Mouse (Mus musculus) spleen, adult 12 weeks (tissue): ENCODE data around the gene Ralgps2.

Experiments used
- DNase-seq: peaks from one replicate; pipeline ENCODE4 v3.0.0; 2022; ENCODE audit warnings: low spot score

Gene Ralgps2

DNA sequence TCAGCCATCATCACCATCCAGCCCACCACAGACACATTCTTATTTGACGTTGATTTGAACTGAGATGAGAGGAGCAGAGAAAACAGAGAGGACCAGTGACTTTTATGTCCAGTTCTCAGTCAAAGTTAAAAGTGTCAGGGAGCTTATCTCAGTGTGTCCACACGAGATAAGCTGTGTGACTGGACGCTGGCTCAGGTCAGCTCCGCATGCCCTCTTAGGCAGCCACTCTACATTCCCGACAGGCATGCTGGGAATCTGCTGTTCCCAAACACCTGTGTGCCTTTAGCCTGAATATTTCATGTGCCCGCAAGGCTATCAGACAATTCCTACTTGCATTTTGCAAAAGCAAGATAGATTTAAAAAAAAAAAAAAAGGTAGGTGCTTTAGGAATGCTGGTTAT lies 125.9 kb downstream of the Ralgps2 start:
- DNase-seq, result no peak

DNA sequence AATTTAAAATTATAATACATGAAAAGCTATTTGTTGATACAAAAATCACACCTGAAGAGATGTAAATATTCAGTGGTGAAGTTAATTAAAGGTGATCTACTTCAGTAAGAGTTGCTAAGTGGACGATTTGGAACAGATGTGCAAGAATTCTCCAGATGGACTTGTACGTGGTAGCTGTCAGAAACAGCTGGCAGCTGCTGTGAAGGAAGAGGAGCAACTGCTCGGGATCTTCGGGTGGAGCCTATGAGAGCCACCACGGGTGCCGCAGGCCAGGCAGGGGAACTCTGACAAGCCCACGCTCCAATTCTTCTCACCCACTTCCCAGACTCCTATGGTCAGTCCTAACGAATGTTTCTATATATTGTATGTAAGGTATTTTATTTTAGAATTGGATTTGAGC lies 126.7 kb downstream of the Ralgps2 start:
- DNase-seq, result no peak

DNA sequence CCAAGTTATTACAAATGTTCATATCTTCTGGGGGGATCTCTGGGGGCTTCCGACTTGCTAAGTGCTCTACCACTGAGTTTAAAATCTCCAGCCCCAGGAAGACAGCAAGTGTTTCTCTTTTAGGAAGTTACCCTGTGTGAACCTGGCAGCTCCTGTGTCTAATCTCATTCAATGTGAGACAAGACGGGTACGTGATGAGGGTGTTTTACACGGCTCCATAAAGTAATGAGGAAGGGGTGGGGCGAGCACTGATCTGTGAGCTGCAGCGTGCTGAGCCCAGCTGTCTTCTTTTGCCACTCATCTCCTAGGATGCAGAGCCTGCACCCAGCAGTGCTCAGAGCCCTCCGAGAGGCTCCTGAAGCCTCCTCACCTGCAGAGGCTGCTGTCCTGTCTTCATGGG lies 127.5 kb downstream of the Ralgps2 start:
- no peak for DNase-seq

DNA sequence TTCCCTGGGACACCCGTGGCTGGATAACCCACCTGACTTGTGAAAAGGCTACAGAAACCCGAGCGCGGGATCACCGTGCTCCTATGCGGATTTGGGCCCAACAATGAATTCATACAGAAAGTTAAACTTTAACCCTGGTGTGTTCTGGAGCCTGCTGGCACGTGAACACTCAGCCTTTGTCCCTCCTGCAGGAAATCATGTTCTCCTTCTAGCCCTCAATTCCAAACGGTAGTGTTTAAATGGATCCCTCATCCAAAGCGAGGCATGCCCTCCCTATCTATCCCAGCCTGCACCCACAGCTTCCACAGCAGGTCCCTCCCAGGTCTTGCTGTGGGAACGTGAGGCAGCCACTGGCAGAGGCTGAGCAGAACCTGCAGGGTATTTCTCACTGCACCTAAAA lies 131.1 kb downstream of the Ralgps2 start:
- no peak for DNase-seq

DNA sequence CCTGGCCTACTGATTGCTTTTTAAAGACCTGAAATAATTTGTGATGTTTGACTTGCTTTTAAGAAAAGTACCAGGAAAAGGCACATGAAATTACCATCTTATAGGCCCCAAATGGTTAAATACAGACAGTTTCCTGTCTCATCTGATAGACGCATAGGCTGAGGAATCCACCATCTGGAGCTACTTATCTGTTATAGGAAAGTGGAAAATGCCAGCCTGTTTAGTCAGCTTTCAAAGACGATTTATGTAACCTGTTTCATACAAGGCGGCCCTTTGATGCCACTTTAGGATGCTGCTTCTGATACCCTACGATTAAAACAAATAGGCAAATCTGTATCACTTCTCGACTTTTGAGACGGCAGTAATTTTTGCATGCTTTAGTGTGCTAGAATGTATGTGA lies 138.2 kb downstream of the Ralgps2 start:
- no peak for DNase-seq

DNA sequence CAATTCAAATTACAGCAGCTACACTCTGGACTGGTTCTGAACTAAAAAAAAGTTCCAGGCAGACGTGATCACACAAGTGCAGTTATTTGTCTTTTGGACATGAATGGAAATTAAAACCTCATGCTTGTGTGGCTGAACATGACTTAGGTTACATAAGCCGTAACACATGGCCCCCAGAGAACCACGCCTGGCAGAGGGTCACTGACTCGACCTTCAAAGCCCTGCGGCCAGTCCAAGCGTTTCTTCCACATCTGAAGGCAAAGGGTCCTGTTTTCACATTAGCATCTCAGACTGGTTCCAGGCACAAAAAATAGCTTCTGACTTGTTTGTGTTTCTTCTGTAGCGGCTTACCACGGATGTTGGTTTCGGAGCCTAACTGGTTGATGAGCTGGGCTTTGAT lies 143.2 kb downstream of the Ralgps2 start:
- DNase-seq, result no peak

DNA sequence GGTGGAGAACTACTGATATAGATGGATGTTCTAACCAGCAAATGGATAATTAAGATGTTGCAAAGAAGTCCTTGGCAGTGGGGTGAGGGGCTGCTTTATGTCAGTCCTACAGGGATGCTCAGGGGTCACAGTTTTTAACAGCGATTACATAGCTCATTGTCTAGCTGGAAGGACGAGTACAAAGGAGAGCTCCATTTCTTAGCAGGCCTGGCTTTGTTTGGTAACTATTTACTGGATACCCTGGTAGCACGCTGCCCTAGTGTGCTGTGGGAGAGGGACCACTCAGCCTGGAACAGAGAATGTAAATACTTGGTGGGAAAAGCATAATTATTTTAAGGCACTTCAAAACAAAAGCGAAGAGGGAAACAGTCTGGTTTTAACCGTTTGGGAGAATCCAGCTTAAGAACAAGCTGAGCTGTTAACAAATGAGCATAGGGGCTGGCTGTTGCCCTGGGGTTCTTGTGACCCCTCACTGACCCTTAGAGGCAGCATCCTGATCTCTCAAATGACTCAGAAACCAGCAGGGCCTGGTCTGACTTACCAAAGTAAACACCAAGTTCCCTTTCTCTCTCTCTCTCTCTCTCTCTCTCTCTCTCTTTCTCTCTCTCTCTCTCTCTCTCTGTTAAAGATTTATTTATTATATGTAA lies 149.5 kb downstream of the Ralgps2 start:
- DNase-seq, result no peak

DNA sequence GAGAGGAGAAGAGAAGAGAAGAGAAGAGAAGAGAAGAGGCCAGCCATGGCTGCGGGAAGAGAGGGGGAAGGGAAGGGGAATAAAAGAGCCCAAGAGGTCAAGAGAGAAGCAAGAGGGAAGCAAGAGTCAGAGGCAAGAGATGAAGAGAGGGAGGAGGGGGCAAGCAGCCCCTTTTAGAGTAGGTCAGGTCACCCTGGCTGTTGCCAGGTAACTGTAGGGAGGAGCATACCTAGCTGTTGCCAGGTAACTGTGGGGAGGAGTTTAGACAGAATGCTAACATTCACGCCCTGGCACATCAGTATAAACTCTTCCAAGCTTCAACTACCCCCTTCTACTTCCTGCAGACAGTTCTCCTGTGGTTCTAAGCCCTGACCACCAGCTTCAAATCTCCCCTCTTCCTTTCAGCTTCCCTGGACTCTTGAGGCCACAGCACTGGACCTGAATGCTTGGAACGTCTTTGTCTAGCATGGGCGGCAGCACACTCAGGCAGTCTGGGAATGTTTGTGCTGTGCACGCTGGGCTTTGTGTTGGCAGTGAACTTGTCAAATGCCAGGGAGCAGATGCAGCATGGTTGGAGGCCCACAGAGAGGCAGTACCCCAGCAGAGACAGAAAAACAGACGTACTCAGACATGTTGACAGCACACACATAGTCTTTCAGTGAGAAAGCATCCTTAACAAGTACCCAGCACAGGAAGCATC lies 152.1 kb downstream of the Ralgps2 start:
- no peak for DNase-seq

DNA sequence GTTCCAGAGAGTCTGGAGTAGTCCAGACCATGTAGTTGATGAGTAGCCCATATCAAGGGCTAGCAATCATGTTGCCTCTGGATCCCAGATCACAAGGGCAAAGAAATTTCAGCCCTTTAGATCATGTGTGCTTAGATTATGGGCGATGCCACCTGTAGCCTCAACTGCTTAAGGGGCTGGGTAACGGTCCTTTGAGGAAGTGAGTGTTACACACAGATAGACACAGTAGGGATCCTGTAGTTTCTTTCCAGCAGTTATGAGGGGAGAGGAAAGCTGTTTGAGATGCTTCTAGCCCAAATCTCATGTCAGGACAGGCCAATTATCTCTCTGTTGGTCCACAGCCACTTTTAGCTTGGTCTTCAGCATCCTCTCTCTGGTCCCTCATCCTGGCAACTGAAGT lies 153.4 kb downstream of the Ralgps2 start:
- no peak for DNase-seq

DNA sequence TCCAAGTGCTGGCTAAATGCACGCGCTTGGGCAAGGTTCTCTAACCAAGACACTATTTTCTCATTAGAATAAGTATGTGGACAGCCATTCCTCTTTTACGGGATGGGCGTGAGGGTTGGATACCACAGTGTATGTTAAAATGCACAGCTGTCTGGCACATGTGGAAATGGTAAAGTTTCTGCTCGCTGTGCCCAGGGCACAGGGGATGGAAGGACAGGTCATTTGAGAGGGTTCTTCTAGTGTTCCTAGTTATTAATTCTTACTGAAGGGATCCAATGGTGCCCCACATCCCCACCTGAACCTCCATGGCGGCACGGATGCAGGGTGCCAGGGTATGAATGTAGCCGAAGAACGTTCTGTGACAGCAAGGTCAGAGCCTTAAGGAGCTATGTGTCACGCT lies 154.5 kb downstream of the Ralgps2 start:
- no peak for DNase-seq

DNA sequence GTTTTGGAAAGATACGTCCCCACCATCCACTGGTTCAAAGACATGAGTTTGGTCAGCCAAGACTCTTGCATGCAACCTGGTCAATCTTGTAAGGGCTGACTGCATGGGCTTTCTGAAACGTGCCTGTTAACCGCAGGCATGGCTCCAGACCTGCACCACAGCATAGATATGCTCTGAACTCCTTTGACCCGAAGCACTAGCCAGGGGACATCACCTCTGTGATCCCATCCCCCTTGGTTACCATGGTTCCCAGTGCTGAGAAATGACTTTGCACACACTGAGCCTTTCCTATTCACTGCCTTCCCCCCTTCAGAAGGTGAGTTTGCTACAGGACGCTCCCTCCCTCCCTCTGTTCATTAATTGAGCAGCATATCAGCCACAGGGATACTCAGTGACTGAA lies 155.3 kb downstream of the Ralgps2 start:
- no peak for DNase-seq

DNA sequence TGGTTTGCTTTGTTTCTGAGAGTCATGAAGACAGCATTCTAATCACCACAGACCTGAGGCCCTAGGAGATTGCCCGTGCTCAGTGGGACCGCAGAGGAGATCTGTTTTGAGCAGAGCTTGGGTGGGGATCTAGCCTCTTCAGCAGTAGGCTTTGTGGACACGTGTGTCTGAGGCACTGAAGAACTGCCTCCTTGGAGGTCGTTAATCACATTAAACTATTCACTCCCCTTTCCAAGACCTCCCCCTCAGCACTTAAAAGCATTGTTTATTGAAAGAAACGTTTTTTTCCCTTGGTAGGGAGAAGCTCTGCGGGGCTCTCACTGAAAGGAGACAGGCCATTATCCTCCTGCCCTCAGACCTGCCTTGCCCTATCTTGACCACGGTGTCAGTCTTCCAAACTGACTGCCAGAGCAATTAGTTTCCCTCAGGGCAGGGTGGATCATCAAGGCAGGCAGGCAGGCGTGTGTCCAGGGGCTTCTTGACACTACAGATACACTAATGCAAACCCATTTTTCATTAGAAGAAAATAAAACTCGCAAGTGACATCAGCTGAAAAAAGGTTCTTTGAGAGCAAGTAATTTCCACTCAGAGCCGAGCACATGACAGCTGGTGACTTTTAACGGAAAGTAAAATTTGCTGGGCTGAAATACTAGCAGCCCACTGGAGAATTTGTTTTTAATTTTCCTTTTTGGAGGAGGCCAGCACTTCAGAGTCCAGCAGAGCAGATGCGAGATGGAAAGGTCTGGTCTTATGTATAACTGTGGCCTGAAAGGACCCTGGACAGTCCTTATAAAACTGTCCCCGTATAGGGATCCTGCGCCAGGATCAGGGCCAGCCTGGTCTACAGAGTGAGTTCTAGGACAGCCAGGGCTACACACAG lies 157.2 kb downstream of the Ralgps2 start:
- no peak for DNase-seq

DNA sequence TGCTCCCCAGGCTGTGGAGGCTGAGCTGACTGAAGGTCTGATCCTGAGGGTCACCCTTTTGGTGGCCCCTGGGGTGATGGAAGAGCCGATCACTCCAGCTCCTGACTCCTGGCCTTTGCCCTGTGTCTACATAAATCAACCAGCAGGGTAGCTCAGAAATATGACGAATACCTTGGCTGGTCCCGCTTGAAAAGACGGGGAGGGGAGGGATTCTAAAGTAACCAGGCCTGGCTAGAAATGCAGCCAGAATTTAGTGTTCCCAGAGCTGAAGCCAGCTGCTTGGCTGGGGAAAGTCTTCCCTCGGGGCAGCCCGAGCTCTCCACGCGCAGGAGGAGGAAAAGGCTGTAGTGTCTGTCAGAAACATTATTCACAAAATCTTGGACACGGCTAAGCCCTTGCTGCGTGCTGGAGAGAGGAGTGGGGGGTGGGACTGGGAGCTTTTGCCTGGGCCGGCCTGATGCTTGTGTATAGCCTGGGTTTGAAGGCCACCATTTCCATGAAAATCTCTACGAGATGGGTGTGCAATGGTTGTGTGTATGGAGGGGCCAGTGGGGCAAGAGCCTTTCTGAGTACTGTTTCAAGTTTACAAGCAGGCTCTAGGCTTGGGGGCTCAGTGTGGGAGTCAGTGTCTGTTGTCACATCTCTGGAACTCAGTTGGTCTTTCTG lies 158.2 kb downstream of the Ralgps2 start:
- no peak for DNase-seq

DNA sequence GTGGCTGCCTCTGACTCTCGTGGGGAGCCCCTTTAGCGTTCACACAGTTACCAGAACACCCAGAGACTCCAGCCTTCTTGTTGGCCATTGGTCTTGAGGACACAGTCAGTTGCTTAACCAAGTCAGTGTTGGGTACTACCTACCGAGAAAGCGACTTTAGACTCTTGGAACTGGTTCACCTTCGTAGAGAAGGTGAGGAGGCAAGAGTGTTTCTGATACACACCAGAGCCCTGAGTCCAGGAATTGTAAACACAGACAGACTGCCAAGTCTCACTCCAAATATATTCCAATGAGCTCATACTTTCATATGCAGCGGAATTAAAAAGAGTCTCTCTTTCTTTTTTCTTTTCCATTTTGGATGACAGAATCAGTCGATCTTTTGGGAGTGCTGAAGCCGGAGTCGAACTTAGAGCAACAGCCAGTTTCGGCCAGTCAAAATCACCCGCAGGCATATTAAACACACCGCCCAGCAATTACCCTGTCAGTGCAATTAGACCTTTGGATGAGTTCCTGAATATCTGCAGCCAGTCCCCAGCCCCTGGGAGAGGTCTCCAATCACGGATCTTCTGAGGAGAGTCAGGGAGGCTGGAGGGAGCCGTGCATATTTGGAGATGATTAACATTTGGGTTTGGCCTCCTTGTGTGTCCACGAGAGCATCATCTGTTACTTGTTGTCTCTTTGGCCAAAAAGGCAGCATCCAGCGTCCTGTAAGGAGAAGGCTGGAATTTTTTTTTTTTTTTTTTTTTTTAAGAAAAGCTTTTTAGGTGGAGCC lies 159.0 kb downstream of the Ralgps2 start:
- no peak for DNase-seq

DNA sequence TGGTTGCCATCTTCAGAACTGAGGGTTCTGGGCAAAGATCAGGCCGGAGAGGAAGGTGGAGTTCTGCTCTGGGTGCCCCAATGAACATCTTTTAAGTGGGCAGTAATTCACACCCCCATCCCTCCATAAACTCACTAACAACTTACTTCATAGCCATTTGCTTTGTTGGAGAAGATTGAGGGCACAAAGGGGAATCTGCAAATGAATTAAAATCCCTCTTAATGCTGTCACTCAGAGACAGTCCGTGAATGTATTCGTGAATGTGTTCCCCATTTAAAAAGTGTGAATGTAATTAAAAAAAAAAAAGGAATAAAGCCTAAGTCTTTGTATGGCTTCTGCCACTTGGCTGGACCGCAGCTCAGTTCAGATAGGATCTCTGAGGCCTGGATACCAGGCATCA lies 159.8 kb downstream of the Ralgps2 start:
- no peak for DNase-seq

DNA sequence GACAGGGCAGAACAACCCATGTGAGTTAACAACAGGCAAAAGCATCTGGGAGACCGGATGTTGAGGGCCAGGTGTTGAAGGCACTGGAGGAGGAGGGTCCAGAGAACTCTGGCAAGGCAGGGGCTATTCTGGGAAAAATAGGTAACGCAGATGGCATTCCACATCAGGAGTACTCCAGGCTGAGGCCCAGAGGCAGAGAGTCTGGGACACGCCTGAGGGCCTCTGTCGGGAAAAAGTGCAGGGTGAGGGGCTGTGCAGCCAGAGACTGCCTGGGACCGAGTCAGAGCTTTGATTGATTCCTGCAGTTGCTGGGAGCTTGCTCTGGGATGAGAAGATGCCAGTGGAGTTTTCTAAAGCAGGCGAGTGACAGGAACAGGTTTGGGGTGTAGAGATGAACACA lies 160.4 kb downstream of the Ralgps2 start:
- DNase-seq, result no peak

DNA sequence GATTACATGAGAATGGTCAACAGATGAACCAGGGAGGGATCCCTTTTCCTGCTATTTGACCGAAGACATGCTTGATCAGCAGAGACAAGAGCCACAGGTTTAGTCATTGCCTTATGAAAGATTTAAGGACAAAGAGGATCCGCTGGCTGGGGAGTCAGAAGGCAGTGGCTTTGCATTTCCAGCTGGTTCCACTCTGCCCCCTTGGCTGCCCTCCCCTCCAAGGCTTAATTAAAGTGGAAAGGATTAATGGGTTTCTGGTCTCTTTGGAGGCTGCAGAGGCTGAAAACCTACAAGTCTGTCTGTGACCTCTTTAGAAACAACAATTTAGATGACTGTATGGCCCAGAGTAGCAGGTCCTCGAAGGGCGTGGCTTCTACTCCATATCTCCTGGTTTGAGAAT lies 161.5 kb downstream of the Ralgps2 start:
- no peak for DNase-seq

DNA sequence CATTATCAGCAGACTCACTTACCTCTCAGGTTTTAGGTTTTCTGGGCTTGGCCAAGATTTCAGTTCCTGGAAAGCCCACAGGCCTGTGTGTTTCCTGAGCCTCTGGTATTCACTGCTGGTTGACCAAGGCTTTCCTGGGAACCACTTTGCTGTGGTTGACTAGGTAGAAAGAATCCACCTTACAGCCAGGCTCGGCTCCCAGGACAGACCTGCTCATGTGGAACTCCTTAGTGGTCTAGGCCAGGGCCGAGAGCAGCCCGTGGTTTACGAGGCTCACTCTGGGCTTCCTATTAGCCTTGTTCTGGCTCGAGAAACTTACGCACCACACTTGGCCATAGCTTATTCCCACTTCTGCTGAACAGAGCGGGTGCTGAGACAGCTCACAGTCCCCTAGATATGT lies 163.4 kb downstream of the Ralgps2 start:
- DNase-seq, result no peak

DNA sequence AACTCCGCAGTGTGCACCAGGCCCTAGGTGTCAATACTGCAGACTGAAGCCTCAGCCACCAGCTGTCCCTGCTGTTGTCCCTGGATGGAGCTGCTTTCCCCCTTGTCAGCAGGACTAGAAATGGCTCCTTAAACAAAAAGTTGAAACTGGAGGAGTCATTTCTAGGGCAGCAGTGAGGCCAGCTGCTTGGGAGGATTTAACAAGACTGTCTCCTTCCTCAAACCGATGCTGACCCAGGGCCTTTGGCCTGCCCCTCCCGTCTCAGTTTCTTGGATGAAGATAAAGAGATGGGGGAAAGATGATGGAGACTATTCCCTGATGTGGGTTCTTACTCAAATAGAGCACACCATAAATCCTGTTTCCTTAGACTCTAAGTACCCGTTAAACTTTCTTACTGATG lies 164.2 kb downstream of the Ralgps2 start:
- no peak for DNase-seq

DNA sequence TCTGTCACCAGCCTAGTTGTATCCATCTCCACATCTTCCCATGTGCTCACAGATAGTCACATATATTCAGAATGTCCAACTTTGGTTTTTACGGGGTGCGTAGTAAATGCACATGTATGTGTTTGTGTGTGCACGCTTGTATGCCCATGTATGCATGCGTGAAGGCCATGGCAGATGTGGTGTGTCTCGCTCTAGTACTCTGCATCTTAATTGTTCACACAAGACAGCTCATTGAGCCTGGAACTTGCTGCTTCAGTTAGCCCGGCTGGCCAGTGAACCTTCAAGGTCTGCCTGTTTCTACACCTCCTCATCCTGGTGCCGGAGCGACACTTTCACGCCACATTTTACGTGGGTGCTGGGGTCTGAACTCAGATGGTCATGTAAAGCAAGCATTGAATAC lies 168.6 kb downstream of the Ralgps2 start:
- DNase-seq, result no peak

DNA sequence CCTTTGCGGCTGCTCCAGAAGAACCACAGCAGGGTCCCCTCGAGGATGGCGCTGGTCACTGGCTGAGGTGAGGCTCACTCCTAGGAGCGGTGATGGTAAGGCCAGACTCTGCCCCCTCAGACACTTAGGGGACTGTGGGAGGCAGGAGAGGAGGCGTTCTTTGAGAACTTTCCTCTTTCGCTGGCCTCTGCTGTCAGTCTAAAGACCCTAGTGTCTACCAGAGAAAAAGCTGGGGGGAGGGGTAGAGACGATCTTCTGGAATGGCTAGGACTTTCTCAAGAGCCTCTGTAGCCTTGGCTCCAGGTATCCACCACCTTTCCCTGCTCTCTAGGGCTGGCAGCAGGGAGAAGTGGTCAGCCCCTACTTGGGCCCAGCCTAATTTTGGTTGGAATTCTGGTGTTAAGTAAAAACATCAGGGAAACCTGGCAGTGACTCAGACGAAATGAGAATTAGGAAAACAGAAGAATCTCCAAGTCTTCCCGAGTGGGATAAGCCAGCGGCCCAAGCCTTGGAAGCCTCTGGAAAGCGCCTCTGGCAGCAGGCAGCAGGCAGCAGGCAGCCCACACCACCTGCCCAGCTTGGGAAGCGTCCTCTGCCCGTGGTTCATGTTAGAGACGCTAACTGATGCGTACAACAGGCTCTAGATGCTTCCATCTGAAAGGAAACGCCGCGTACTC lies 169.7 kb downstream of the Ralgps2 start:
- no peak for DNase-seq
